Comparison of ENCODE assay signal across 15 mouse cellular contexts in the genomic region with DNA sequence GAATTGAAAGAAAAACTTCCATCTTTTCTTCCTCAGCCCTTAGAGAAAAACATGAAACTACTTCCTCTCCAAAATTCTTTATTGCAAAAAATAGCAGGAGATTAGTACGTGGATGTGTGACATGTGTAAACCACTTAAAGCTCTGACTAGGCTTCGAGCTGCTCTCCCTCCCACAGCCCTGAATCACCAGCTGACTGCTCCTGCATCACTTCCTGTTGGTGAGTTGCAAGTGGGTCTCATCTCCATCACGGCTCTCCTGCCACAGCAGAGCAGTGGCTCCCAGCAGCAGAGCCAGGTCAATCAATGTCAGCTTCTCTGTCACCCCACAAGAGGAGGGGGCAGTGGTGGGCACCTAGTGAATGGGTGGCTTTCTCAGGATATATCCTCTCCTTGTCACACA.
DNase-seq lines count a peak whose midpoint lies in the region.
"Had no signal": no experiment of that assay in that cellular context is flagged by ENCODE, and none has a peak within 500 bp of the region (broad histone marks: within the 10 kb centered on the region; RNA-seq: fewer than 3 reads in every experiment).

No protein-coding gene starts in this region.

- DNase-seq in frontal cortex, postnatal 36 days (ENCODE audit: low spot score in 2 of 2): peak; percentile 26 to 45
- DNase-seq in frontal cortex, postnatal 25 days (ENCODE audit: low spot score in 2 of 2): no peak
- peak; percentile 71 for DNase-seq in right cerebral cortex, adult 18-20 months
- no peak for DNase-seq in right cerebral cortex, postnatal 14 days
- DNase-seq in brain, adult 2 months (ENCODE audit: low read depth, low spot score): peak; percentile 81
- peak; percentile 44 to 52 for DNase-seq in right cerebral cortex, postnatal 36 days (ENCODE audit: low spot score in 2 of 2)
- DNase-seq in cerebellum, postnatal 10 days: no peak
- DNase-seq in adrenal gland, postnatal 25 days: no peak
- DNase-seq: adrenal gland, postnatal 14 days; cerebellum, adult 11-12 months; cerebellum, postnatal 25 days; kidney, adult 8-10 months; kidney, postnatal 25 days; liver, postnatal 0 days; lung, postnatal 14 days had no signal

Comparison
In these comparisons a context has a peak if more than half of its experiments do, and no peak if none do; other contexts are left out.
1. DNase-seq: peak in frontal cortex, postnatal 36 days (2 of 2), right cerebral cortex, adult 18-20 months (single experiment), brain, adult 2 months (single experiment) and right cerebral cortex, postnatal 36 days (2 of 2); none in frontal cortex, postnatal 25 days (0 of 2), right cerebral cortex, postnatal 14 days (single experiment), cerebellum, postnatal 10 days (0 of 2) and adrenal gland, postnatal 25 days (single experiment).